In genomic region chr19:41934124-41934523, GRCm38 (mm10) we compare ENCODE assay signal across 8 mouse cellular contexts. TPM values are rescaled to one million over a fixed set of nuclear protein-coding genes. Genes with fewer than 3 reads are reported as not detected.
A peak's percentile ranks its signal among the peaks of the same experiment; 100 is the strongest.
DNase-seq lines count a peak whose midpoint lies in the region; ATAC-seq and TF ChIP-seq lines count a peak whose summit lies in the region.

No protein-coding gene starts in this region.

- peaks cover 22% of the 10 kb centered on the region for H3K36me3 ChIP-seq in kidney, embryonic 14.5 days (ENCODE audit: control insufficient read depth, insufficient read depth, low read length)
- H3K36me3 ChIP-seq in intestine, embryonic 14.5 days (ENCODE audit: control insufficient read depth, insufficient read depth, low read length), result peaks cover 46% of the 10 kb centered on the region
- H3K36me3 ChIP-seq in myocyte (ENCODE audit: control insufficient read depth, insufficient read depth), result peaks cover 14% of the 10 kb centered on the region

- H3K9me3 ChIP-seq in kidney, embryonic 14.5 days (ENCODE audit: control insufficient read depth, low read length), result no peaks in the 10 kb centered on the region
- H3K9me3 ChIP-seq in intestine, embryonic 14.5 days (ENCODE audit: control insufficient read depth, low read length), result no peaks in the 10 kb centered on the region

- peaks cover 7% of the 10 kb centered on the region; the same call in 1 of the 2 replicates for H3K4me1 ChIP-seq in kidney, embryonic 14.5 days (ENCODE audit: control insufficient read depth, insufficient read depth, low read length)
- H3K4me1 ChIP-seq in intestine, embryonic 14.5 days (replicated peaks; ENCODE audit: control insufficient read depth, insufficient read depth, low read length), result peaks cover 16% of the 10 kb centered on the region

- H3K27me3 ChIP-seq in kidney, embryonic 14.5 days (ENCODE audit: control insufficient read depth, insufficient read depth, low read length), result no peaks in the 10 kb centered on the region
- H3K27me3 ChIP-seq in intestine, embryonic 14.5 days (replicated peaks; ENCODE audit: control insufficient read depth, insufficient read depth, low read length), result no peaks in the 10 kb centered on the region
- no peaks in the 10 kb centered on the region for H3K27me3 ChIP-seq in myocyte (ENCODE audit: control insufficient read depth, insufficient read depth, insufficient read length)

- H3K9ac ChIP-seq in kidney, embryonic 14.5 days (ENCODE audit: low read depth, low read length), result peak overlapping the region; percentile 79; the same call in 1 of the 2 replicates
- H3K9ac ChIP-seq in intestine, embryonic 14.5 days (ENCODE audit: low read length), result peak overlapping the region; percentile 72

- H3K27ac ChIP-seq in kidney, embryonic 14.5 days (ENCODE audit: low read depth, low read length), result no peak overlapping the region
- no peak overlapping the region for H3K27ac ChIP-seq in intestine, embryonic 14.5 days (ENCODE audit: low read depth)

- ATAC-seq in kidney, embryonic 14.5 days (ENCODE audit: low FRiP score, low TSS enrichment), result no peak
- ATAC-seq in intestine, embryonic 14.5 days (replicated peaks; ENCODE audit: low FRiP score, low TSS enrichment, low read depth), result no peak

- peaks cover 64% of the 10 kb centered on the region for H3K79me2 ChIP-seq in myocyte (ENCODE audit: control insufficient read depth, insufficient read depth)

- no peak for TF ChIP-seq POLR2A in myocyte (IDR thresholded peaks at IDR 0.05; ENCODE audit: insufficient read length, low read depth)

- H3K4me2 ChIP-seq in kidney, embryonic 14.5 days (replicated peaks; ENCODE audit: low read depth, low read length), result peak overlapping the region; percentile 66
- H3K4me2 ChIP-seq in intestine, embryonic 14.5 days (ENCODE audit: low read length), result peak overlapping the region; percentile 92
- H3K4me2 ChIP-seq in myocyte (ENCODE audit: low read depth), result peak overlapping the region; percentile 81

- 16% methylated on average over 6 of the region's 6 CpGs for WGBS in kidney, embryonic 14.5 days
- WGBS in intestine, embryonic 14.5 days, result 24% methylated on average over 6 of the region's 6 CpGs

- DNase-seq in kidney, postnatal 25 days, result no peak
- DNase-seq in c-Kit-negative CD71-positive TER-119-positive erythroid progenitor cells, embryonic 14.5 days (ENCODE audit: low read depth, low spot score), result peak; percentile 13
- DNase-seq in intestine, embryonic 14.5 days (ENCODE audit: low spot score), result no peak
- DNase-seq in ovary, adult 18-20 months (ENCODE audit: low spot score), result no peak
- no peak for DNase-seq in frontal cortex, postnatal 36 days (ENCODE audit: low spot score in 2 of 2)
- DNase-seq in urinary bladder, postnatal 4 days (ENCODE audit: low spot score in 2 of 2), result no peak

- peak overlapping the region; percentile 75 for H3ac ChIP-seq in myocyte (ENCODE audit: control insufficient read depth, insufficient read length)

- H3K4me3 ChIP-seq in kidney, embryonic 14.5 days (ENCODE audit: low read length), result peak overlapping the region; percentile 87
- peak overlapping the region; percentile 80 for H3K4me3 ChIP-seq in intestine, embryonic 14.5 days (ENCODE audit: low read depth, low read length)
- H3K4me3 ChIP-seq in myocyte, result peak overlapping the region; percentile 95

TF ChIP-seq in myocyte, 11 proteins besides CTCF, POLR2A, EP300 and RAD21:
- TF ChIP-seq CEBPB (IDR thresholded peaks at IDR 0.05; ENCODE audit: insufficient read depth, poor library complexity, severe bottlenecking), result no peak
- TF ChIP-seq E2F4 (IDR thresholded peaks at IDR 0.05; ENCODE audit: insufficient read depth), result no peak
- TF ChIP-seq TCF12 (IDR thresholded peaks at IDR 0.05; ENCODE audit: insufficient read depth, poor library complexity, severe bottlenecking), result no peak
- TF ChIP-seq SRF (IDR thresholded peaks at IDR 0.05; ENCODE audit: control insufficient read depth, insufficient read length, low read depth), result no peak
- TF ChIP-seq USF1 (IDR thresholded peaks at IDR 0.05; ENCODE audit: low read depth), result no peak
- TF ChIP-seq REST (IDR thresholded peaks at IDR 0.05; ENCODE audit: insufficient read depth, insufficient read length), result no peak
- TF ChIP-seq TCF3 (IDR thresholded peaks at IDR 0.05; ENCODE audit: insufficient read length, low read depth), result no peak
- no peak for TF ChIP-seq MYOD1 (IDR thresholded peaks at IDR 0.05; ENCODE audit: control insufficient read depth in 1 of 3, insufficient read length in 2 of 3, low read depth in 2 of 3)
- TF ChIP-seq MAX (IDR thresholded peaks at IDR 0.05; ENCODE audit: low read depth), result no peak
TF ChIP-seq in myocyte: peak in this region for 0.

RNA-seq across cellular contexts. Expression of gene Zdhhc16, which starts 0.8 kb away (rescaled TPM):
- polyA plus RNA-seq in kidney, embryonic 14.5 days (2014; fragmentation: Nextera tagmentation; extraction: Ambion mirVana), result 60.9 and 68.9 TPM in 2 replicates
- 69.2 and 76.6 TPM in 2 replicates for polyA plus RNA-seq in intestine, embryonic 14.5 days (2014; fragmentation: Nextera tagmentation; extraction: Ambion mirVana)
- 124 TPM for polyA plus RNA-seq in myocyte (2012; fragmentation: generic; extraction: Trizol)

RNA-seq across cellular contexts. Expression of gene Exosc1, which starts 0.9 kb away (rescaled TPM):
- 90.8 and 99.0 TPM in 2 replicates for polyA plus RNA-seq in kidney, embryonic 14.5 days (2014; fragmentation: Nextera tagmentation; extraction: Ambion mirVana)
- polyA plus RNA-seq in intestine, embryonic 14.5 days (2014; fragmentation: Nextera tagmentation; extraction: Ambion mirVana), result 84.7 and 88.0 TPM in 2 replicates
- polyA plus RNA-seq in myocyte (2012; fragmentation: generic; extraction: Trizol), result 49.4 TPM

RNA-seq across cellular contexts. Expression of gene Pgam1, which starts 22.4 kb away (rescaled TPM):
- polyA plus RNA-seq in kidney, embryonic 14.5 days (2014; fragmentation: Nextera tagmentation; extraction: Ambion mirVana), result 604 and 682 TPM in 2 replicates
- polyA plus RNA-seq in intestine, embryonic 14.5 days (2014; fragmentation: Nextera tagmentation; extraction: Ambion mirVana), result 819 and 835 TPM in 2 replicates
- 552 TPM for polyA plus RNA-seq in myocyte (2012; fragmentation: generic; extraction: Trizol)

RNA-seq across cellular contexts. Expression of gene Rrp12, which starts 38.2 kb away (rescaled TPM):
- 7.8 and 15.8 TPM in 2 replicates for polyA plus RNA-seq in kidney, embryonic 14.5 days (2014; fragmentation: Nextera tagmentation; extraction: Ambion mirVana)
- 16.2 and 16.3 TPM in 2 replicates for polyA plus RNA-seq in intestine, embryonic 14.5 days (2014; fragmentation: Nextera tagmentation; extraction: Ambion mirVana)
- 45.4 TPM for polyA plus RNA-seq in myocyte (2012; fragmentation: generic; extraction: Trizol)

RNA-seq across cellular contexts. Expression of gene Mms19, which starts 46.8 kb away (rescaled TPM):
- polyA plus RNA-seq in kidney, embryonic 14.5 days (2014; fragmentation: Nextera tagmentation; extraction: Ambion mirVana), result 33.4 and 42.3 TPM in 2 replicates
- 36.3 and 41.0 TPM in 2 replicates for polyA plus RNA-seq in intestine, embryonic 14.5 days (2014; fragmentation: Nextera tagmentation; extraction: Ambion mirVana)
- 34.2 TPM for polyA plus RNA-seq in myocyte (2012; fragmentation: generic; extraction: Trizol)
